Mouse (Mus musculus) CH12.LX (cell line): ENCODE measurements around the gene Il34.

ENCODE experiments used
- CTCF ChIP-seq, 2 experiments: IDR thresholded peaks in 1 of 2; conservative IDR thresholded peaks in 1 of 2; 2 replicates each; pipeline ENCODE4 v1.5.1; 2011 to 2012; ENCODE audit warnings: low read depth in 2 of 2, low read length in 2 of 2, improper control_type of control experiment in 1 of 2, inconsistent platforms in 1 of 2, mild to moderate bottlenecking in 1 of 2, moderate library complexity in 1 of 2
- EP300 ChIP-seq: IDR thresholded peaks from 2 replicates; pipeline ENCODE4 v1.6.1; 2011; ENCODE audit warnings: low read length, improper control_type of control experiment
- JUND ChIP-seq: conservative IDR thresholded peaks from 2 replicates; pipeline ENCODE4 v1.6.1; 2011; ENCODE audit warnings: low read depth, low read length, improper control_type of control experiment
- MAFK ChIP-seq: IDR thresholded peaks from 2 replicates; pipeline ENCODE4 v1.6.1; 2011; ENCODE audit warnings: low read length, improper control_type of control experiment; ENCODE audit not compliant: insufficient replicate concordance
- MAX ChIP-seq: IDR thresholded peaks from 2 replicates; pipeline ENCODE4 v1.6.1; 2011; ENCODE audit warnings: low read length, improper control_type of control experiment
- MXI1 ChIP-seq: IDR thresholded peaks from 2 replicates; pipeline ENCODE4 v1.6.1; 2011; ENCODE audit warnings: mild to moderate bottlenecking, low read depth, low read length, improper control_type of control experiment
- NELFE ChIP-seq: IDR thresholded peaks from 2 replicates; pipeline ENCODE4 v1.6.1; 2011; ENCODE audit warnings: low read depth, low read length, improper control_type of control experiment
- POLR2A ChIP-seq: IDR thresholded peaks from 2 replicates; pipeline ENCODE4 v1.6.1; 2011; ENCODE audit warnings: low read depth, mild to moderate bottlenecking, improper control_type of control experiment, low read length
- SIN3A ChIP-seq: IDR thresholded peaks from 2 replicates; pipeline ENCODE4 v1.6.1; 2012; ENCODE audit warnings: low read length, improper control_type of control experiment, inconsistent platforms
- SMC3 ChIP-seq: IDR thresholded peaks from 2 replicates; pipeline ENCODE4 v1.6.1; 2011; ENCODE audit warnings: low read depth, low read length, improper control_type of control experiment
- TCF12 ChIP-seq: IDR thresholded peaks from 2 replicates; pipeline ENCODE4 v1.6.1; 2014; ENCODE audit warnings: low read depth, mild to moderate bottlenecking, inconsistent platforms, low read length, improper control_type of control experiment
- ZC3H11A ChIP-seq: IDR thresholded peaks from 2 replicates; pipeline ENCODE4 v1.6.1; 2012; ENCODE audit warnings: low read depth, mild to moderate bottlenecking, inconsistent platforms, low read length, improper control_type of control experiment

DNA sequence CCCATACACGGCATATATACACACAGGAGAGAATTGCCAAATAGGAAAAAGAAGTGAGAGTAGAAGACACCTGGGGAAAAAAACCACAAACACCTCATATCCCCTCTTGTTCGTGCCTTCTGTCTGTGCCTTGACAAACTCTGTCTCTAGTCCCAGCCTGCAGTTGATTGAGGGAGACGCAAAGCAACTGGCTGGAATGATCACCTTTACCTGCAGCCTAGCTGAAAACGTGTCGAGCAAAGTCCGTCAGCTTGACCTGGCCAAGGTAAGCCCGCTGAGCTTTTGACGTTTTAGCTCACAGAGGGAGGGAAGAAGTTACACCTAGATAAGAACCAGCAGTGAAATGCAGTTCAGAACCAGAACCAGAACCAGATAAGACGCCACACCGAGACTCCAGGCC lies 45.5 kb upstream of the Il34 start:
- TF ChIP-seq CTCF (conservative IDR thresholded peaks at IDR 0.05 in 1 of 2, IDR thresholded peaks at IDR 0.05 in 1 of 2; ENCODE audit: low read depth in 2 of 2, low read length in 2 of 2), result no peak
- no peak for TF ChIP-seq MXI1
- no peak for TF ChIP-seq EP300
- no peak for TF ChIP-seq MAX
- TF ChIP-seq SMC3, result no peak
- no peak for TF ChIP-seq SIN3A
- TF ChIP-seq MAFK, result no peak
- TF ChIP-seq JUND, result no peak
- TF ChIP-seq ZC3H11A, result no peak
- no peak for TF ChIP-seq TCF12
- TF ChIP-seq POLR2A, result no peak
- TF ChIP-seq NELFE, result no peak
